Mouse (Mus musculus) cerebellum, adult 2 months (tissue): ENCODE results near the gene Tead3.

Experiments used
- CTCF ChIP-seq: fragments of 200-500 bp; IDR thresholded peaks from 2 replicates; pipeline ENCODE4 v1.5.1; 2011; ENCODE audit warnings: low read depth, mild to moderate bottlenecking, control low read depth, low read length, moderate library complexity, borderline replicate concordance; ENCODE audit not compliant: insufficient read depth
- POLR2A ChIP-seq: fragments of 200-500 bp; IDR thresholded peaks from 2 replicates; pipeline ENCODE4 v1.6.1; 2011; ENCODE audit warnings: low read length, control low read depth, borderline replicate concordance; ENCODE audit not compliant: insufficient read depth

- TF ChIP-seq CTCF: no peak
- no peak for TF ChIP-seq POLR2A
These were observed 15.3 kb downstream of the Tead3 start for GRCm38 (mm10) chr17:28335267-28335666.
